Mouse (Mus musculus) macrophage (primary cell): Measurements from ENCODE around the gene Micu1. TPM values are rescaled to one million over a fixed set of nuclear protein-coding genes. Genes with fewer than 3 reads are reported as not detected.

Source experiments
- H3K27ac ChIP-seq: fragments of 350-480 bp; formaldehyde crosslinking; 2 replicates; pipeline ENCODE4 v1.9.0; 2021
- H3K36me3 ChIP-seq: fragments of 350-480 bp; formaldehyde crosslinking; 2 replicates; pipeline ENCODE4 v1.9.0; 2021; ENCODE audit errors: inconsistent target
- H3K4me3 ChIP-seq: fragments of 350-480 bp; formaldehyde crosslinking; 2 replicates; pipeline ENCODE4 v1.9.0; 2021; ENCODE audit errors: inconsistent target
- H3K79me2 ChIP-seq: fragments of 350-480 bp; formaldehyde crosslinking; 2 replicates; pipeline ENCODE4 v1.9.0; 2021; ENCODE audit errors: inconsistent target
- WGBS: methylation state at CpG from one replicate; pipeline ENCODE4 v1.1.7; 2026; ENCODE audit warnings: inconsistent platforms; ENCODE audit not compliant: missing documents; 5-methylcytosine and 5-hydroxymethylcytosine counted together
- polyA plus RNA-seq: library from polyadenylated mRNA; stranded (reverse); fragments of 250-400 nt; gene quantifications from 3 replicates; pipeline ENCODE4 v1.2.4, GENCODE M21; 2018; ENCODE audit warnings: inconsistent platforms

Gene Micu1
- polyA plus RNA-seq, 1 experiment from 2014 or later = 52.7 TPM

DNA sequence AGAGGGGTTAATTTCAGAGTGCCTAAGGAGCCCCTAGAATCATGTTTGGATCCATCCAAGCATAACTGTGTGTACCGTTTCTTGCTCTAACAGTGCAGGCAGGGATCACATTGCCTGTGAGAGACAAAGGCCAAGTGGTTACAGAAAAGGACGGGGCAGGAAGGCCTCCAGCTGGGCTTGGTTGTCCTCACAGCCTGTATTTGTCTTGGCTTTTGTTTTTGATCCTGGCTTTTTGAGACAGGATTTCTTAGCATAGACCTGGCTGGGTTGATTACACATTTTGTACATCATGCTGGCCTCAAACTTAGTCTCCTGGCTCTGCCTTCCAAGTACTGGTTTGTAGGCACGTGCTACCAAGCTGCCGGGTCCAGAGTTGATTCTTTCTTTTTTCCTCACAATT lies 93.6 kb downstream of the Micu1 start:
- WGBS = 97% methylated on average over 4 of the region's 4 CpGs
- H3K4me3 ChIP-seq = no peak overlapping the region
- peaks cover 22% of the 10 kb centered on the region; the same call in 1 of the 2 replicates for H3K36me3 ChIP-seq
- no peaks in the 10 kb centered on the region for H3K79me2 ChIP-seq
- H3K27ac ChIP-seq = no peak overlapping the region

DNA sequence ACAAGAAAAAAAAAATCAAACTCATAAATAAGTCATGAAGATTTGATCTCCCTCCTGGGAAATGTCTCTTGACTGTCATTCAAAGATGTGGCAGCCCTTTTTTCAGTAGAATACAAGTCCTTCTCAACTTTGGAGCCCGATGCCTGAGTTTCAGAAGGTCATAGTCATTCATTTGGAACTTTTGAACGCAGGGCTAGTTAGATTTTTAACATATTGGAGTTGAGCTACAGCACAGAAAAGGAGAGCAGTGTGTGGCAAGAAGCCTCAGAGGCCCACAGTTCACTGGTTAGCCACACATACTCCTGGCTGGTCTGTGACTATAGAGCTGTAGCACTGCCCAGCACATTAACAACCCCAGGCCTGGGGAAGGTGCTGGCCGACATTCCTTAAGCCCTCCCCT lies 96.1 kb downstream of the Micu1 start:
- Histone ChIP-seq H3K27ac (no peak overlapping the region), H3K36me3 (0 out of 2 replicates have a peak, but pooled peaks cover 6% of the 10 kb centered on the region), H3K4me3 (no peak overlapping the region), H3K79me2 (no peaks in the 10 kb centered on the region)
- WGBS = 100% methylated on average over 3 of the region's 3 CpGs

GRCm38 (mm10) chr10:59799303-59800044 lies 97.2 kb downstream of the Micu1 start:
- Histone ChIP-seq H3K79me2 (no peaks in the 10 kb centered on the region), H3K27ac (no peak overlapping the region), H3K36me3 (no peaks in the 10 kb centered on the region), H3K4me3 (no peak overlapping the region)
- 97% methylated on average over 9 of the region's 13 CpGs for WGBS

DNA sequence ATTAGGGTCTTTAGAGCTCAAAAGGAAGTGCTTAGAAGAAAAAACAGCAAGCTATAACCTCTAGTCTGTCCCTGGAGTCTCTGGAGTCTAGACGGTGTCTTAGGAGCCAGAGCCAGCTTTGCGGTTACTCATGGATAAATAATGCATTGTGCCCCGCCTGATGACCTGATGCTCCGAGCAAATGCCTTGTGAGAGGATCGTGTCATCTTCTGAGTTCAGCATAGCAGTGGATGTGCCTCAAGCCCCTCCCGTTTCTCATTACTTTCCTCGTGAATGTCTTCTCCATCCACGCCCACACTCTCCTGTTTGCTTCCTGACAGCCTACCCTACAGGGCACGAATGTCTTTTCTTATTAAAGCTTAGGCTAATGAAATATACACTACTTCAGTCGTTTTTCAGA lies 97.9 kb downstream of the Micu1 start:
- 90% methylated on average over 10 of the region's 10 CpGs for whole genome bisulfite sequencing
- Histone ChIP-seq H3K27ac (no peak overlapping the region), H3K36me3 (no peaks in the 10 kb centered on the region), H3K79me2 (no peaks in the 10 kb centered on the region), H3K4me3 (no peak overlapping the region)

- Histone ChIP-seq H3K27ac (no peak overlapping the region), H3K36me3 (no peaks in the 10 kb centered on the region), H3K79me2 (no peaks in the 10 kb centered on the region), H3K4me3 (no peak overlapping the region)
- 94% methylated on average over 12 of the region's 12 CpGs for WGBS
These were observed 98.7 kb downstream of the Micu1 start for GRCm38 (mm10) chr10:59800826-59801501.

- H3K79me2 ChIP-seq = no peaks in the 10 kb centered on the region
- H3K27ac ChIP-seq = no peak overlapping the region
- WGBS = 94% methylated on average over 4 of the region's 4 CpGs
- no peak overlapping the region for H3K4me3 ChIP-seq
- no peaks in the 10 kb centered on the region for H3K36me3 ChIP-seq
These were observed 106.4 kb downstream of the Micu1 start for GRCm38 (mm10) chr10:59808677-59809076.

DNA sequence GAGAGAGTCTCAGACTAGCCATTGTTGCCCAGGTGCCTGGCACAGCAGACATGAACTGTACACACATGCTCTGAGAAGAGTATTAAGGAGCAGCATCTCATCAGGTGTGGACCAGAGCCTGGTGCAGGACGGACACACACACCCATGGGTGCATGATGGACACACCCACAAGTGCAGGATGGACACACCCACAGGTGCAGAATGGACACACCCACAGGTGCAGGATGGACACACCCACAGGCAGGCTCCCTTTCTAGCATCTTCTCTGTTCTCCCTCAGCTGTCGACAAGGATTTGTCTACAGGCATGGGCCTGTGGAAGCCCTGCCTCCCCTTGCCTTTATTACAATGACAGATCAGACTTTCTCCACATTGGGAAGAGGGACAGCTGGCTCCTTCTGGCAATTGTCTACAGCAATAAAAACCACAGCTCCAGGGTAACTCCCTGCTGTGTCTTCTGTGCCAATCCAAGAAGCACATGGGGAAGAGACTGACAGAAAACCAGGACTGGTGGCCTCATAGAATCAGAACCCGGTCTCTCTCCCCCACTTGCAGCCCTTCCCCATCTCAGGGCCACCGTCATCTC lies 107.8 kb downstream of the Micu1 start:
- WGBS = 97% methylated on average over 4 of the region's 4 CpGs
- Histone ChIP-seq H3K4me3 (no peak overlapping the region), H3K27ac (no peak overlapping the region), H3K79me2 (no peaks in the 10 kb centered on the region), H3K36me3 (no peaks in the 10 kb centered on the region)

GRCm38 (mm10) chr10:59812939-59813338 lies 110.7 kb downstream of the Micu1 start:
- Histone ChIP-seq H3K79me2 (no peaks in the 10 kb centered on the region), H3K27ac (no peak overlapping the region), H3K36me3 (no peaks in the 10 kb centered on the region), H3K4me3 (no peak overlapping the region)
- WGBS = 81% methylated on average over 13 of the region's 13 CpGs

- 97% methylated on average over 9 of the region's 9 CpGs for WGBS
These were observed 111.5 kb downstream of the Micu1 start for GRCm38 (mm10) chr10:59813759-59814158.

GRCm38 (mm10) chr10:59814505-59815155 lies 112.4 kb downstream of the Micu1 start:
- H3K4me3 ChIP-seq = no peak overlapping the region
- no peaks in the 10 kb centered on the region for H3K36me3 ChIP-seq
- no peaks in the 10 kb centered on the region for H3K79me2 ChIP-seq
- 80% methylated on average over 7 of the region's 7 CpGs for WGBS
- no peak overlapping the region for H3K27ac ChIP-seq

More at GRCm38 (mm10) chr10:59813759-59814158, 111.5 kb downstream of the Micu1 start:
- no peak overlapping the region for H3K27ac ChIP-seq
- no peak overlapping the region for H3K4me3 ChIP-seq
- no peaks in the 10 kb centered on the region for H3K79me2 ChIP-seq
- H3K36me3 ChIP-seq = no peaks in the 10 kb centered on the region

DNA sequence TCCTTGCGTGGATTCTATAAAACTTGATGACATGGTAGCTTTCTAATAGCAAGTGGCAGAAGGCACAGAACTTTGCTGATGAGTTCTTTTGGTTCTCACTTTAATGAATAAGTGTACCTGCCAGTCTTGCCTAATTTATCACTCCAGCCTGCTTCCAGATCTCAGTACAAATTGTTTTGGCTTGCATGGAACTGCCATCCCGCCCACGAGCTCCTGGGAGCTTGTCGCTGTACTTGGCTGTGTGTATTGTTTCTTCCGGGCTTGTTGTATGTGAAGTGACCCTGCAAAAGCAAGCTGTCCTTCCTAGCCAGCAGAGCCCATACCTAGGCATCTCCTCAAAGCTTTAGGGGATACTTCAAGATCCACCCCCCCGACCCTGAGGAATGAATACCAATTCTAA lies 114.3 kb downstream of the Micu1 start:
- 90% methylated on average over 6 of the region's 6 CpGs for WGBS
- no peaks in the 10 kb centered on the region for H3K36me3 ChIP-seq
- no peak overlapping the region for H3K27ac ChIP-seq
- H3K79me2 ChIP-seq = no peaks in the 10 kb centered on the region
- no peak overlapping the region for H3K4me3 ChIP-seq

DNA sequence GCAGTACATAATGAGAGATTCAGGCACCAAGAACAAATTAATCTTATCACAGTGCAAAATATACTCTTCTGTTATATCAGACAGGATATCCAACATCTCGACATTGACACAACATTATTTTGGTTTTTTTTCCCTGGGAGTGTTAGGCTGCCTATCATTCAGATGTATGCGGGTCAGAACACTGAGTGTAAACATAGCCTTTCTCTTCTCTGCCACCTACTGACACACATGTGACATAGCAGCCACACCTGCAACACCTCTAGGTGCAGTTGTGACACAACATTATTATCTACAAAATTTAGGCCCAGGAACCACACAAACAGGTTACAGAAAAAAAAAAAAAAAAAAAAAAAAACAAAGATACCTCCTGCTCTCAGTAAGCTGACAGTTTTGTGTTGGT lies 115.3 kb downstream of the Micu1 start:
- H3K36me3 ChIP-seq = no peaks in the 10 kb centered on the region
- no peak overlapping the region for H3K27ac ChIP-seq
- no peak overlapping the region for H3K4me3 ChIP-seq
- WGBS = 89% methylated on average over 2 of the region's 2 CpGs
- H3K79me2 ChIP-seq = no peaks in the 10 kb centered on the region

- WGBS = 100% methylated on average over 8 of the region's 8 CpGs
- Histone ChIP-seq H3K36me3 (no peaks in the 10 kb centered on the region), H3K27ac (no peak overlapping the region)
These were observed 115.7 kb downstream of the Micu1 start for GRCm38 (mm10) chr10:59817991-59818390.

DNA sequence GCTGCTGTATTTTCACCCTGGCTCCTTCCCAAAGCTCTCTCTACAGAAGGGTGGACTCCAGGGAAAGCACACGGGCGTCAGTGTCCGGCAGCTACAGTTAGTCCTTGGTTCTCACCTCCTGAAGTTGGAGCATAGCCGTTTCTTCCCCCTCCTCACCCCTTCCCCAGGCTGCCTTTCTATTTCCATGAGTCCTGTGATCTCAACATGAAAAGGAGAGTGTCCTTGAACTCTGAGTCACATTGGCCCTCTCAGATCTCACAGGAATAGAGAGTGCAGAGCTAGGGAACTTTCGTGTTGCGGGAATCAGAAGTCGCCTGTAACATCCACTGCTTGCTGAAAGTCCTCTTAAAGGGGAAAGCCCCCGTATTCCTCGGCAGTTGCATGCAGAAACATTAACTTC lies 116.9 kb downstream of the Micu1 start:
- 97% methylated on average over 8 of the region's 9 CpGs for WGBS

More at GRCm38 (mm10) chr10:59817991-59818390, 115.7 kb downstream of the Micu1 start:
- H3K79me2 ChIP-seq = no peaks in the 10 kb centered on the region
- H3K4me3 ChIP-seq = no peak overlapping the region

DNA sequence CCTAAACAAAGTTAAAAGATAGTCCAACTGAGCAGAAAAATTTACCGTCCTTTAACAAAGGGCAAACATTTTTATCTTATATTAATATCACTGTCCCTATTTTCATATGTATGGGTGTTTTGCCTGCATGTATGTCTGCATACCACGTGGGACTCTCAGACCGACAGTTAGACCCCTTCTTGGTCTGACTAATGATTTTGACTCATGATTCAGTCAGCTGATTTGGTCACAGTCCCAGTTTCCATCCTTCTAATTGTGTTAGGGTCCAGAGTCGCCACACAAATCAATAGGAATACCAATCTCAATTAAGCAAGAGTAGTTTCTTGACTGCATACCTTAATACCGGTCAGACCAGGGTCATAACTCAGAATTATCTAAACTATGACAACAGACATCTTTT lies 118.6 kb downstream of the Micu1 start:
- WGBS = 94% methylated on average over 5 of the region's 5 CpGs
- H3K79me2 ChIP-seq = no peaks in the 10 kb centered on the region
- no peaks in the 10 kb centered on the region for H3K36me3 ChIP-seq
- H3K27ac ChIP-seq = no peak overlapping the region
- no peak overlapping the region for H3K4me3 ChIP-seq

More for the DNA sequence above, 116.9 kb downstream of the Micu1 start:
- Histone ChIP-seq H3K4me3 (no peak overlapping the region), H3K36me3 (no peaks in the 10 kb centered on the region), H3K79me2 (no peaks in the 10 kb centered on the region), H3K27ac (no peak overlapping the region)
